Mouse (Mus musculus): ENCODE data around the gene Dap3.
"Not testable (repeated sequence)": the region's sequence is repeated elsewhere in the genome, so short reads cannot be mapped to it uniquely, and the experiment has no call there.

Dap3 gene

GRCm38 (mm10) chr3:88914384-88914810, 36.6 kb downstream of the Dap3 start:
- intact Hi-C loops (cut with DNase I), result no loop called here

GRCm38 (mm10) chr3:88913511-88914383, 37.2 kb downstream of the Dap3 start, which contains the start of gene Msto1:
TSS of gene Msto1 (minus strand) at chr3:88913999.
- intact Hi-C loops (cut with DNase I), result no loop called here

- intact Hi-C loops (cut with DNase I), result no loop called here
These were observed 38.4 kb downstream of the Dap3 start for GRCm38 (mm10) chr3:88912585-88912984.

GRCm38 (mm10) chr3:88906393-88907159, 44.4 kb downstream of the Dap3 start:
- intact Hi-C loops (cut with DNase I), result no loop called here

- intact Hi-C loops (cut with DNase I), result no loop called here
These were observed 45.2 kb downstream of the Dap3 start for GRCm38 (mm10) chr3:88905741-88906140.

- intact Hi-C loops (cut with DNase I), result no loop called here
These were observed 45.8 kb downstream of the Dap3 start for GRCm38 (mm10) chr3:88905209-88905608.

GRCm38 (mm10) chr3:88904803-88905202, 46.2 kb downstream of the Dap3 start:
- intact Hi-C loops (cut with DNase I), result no loop called here

- intact Hi-C loops (cut with DNase I), result not testable (repeated sequence)
These were observed 58.0 kb downstream of the Dap3 start for GRCm38 (mm10) chr3:88893011-88893410.

GRCm38 (mm10) chr3:88882536-88882935, 68.4 kb downstream of the Dap3 start:
- intact Hi-C loops (cut with DNase I), result not testable (repeated sequence)

All from adrenal gland (tissue).